Mouse (Mus musculus) spleen, adult 2 months (tissue): ENCODE measurements around the gene Il6ra.

Source experiments
- CTCF ChIP-seq: fragments of 200-500 bp; IDR thresholded peaks from 2 replicates; pipeline ENCODE4 v1.5.1; 2011; ENCODE audit warnings: mild to moderate bottlenecking, inconsistent platforms; ENCODE audit not compliant: insufficient read depth, insufficient read length, insufficient replicate concordance; ENCODE audit errors: extremely low read depth
- POLR2A ChIP-seq: fragments of 200-500 bp; IDR thresholded peaks from 2 replicates; pipeline ENCODE4 v1.6.1; 2011; ENCODE audit warnings: low read depth, low read length, inconsistent platforms

DNA sequence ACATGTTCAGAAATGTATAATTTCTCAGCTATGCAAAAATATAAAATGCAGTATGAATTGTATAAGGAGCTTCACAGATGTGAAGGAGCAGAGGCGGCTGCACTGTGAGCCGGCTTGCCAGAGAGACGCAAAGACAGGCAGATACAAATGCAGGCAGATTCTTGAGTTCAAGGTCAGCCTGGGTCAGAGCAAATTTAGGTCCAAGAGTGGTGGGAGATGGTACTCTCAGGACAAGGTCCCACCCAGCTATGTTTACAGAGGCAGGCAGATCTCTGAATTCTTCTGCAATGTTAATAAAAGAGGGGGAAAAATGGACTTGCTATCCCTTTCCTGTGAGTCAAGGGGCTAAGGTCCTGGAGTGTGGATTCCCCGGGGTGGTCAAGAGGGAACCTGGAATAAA lies 47.2 kb downstream of the Il6ra start:
- TF ChIP-seq CTCF (no peak), POLR2A (no peak)
